Mouse (Mus musculus) erythroblast, adult 5-6 weeks (primary cell): Measurements from ENCODE around the gene Tuba4a. TPM values are rescaled to one million over a fixed set of nuclear protein-coding genes. Genes with fewer than 3 reads are reported as not detected.

Experiments used
- ATAC-seq: replicated peaks from 2 replicates; pipeline ENCODE4 v1.8.0; 2016; ENCODE audit warnings: moderate number of reproducible peaks, mild to moderate bottlenecking, moderate TSS enrichment, inconsistent platforms; ENCODE audit not compliant: poor library complexity, low FRiP score, severe bottlenecking
- total RNA-seq, 2 experiments: library from RNA; stranded (forward) in 1 of 2; stranded (reverse) in 1 of 2; fragments of 150-400 nt in 1 of 2; fragments of 200-764, 138-1000 nt in 1 of 2; gene quantifications; 2 replicates each; pipeline versions ENCODE4 v1.2.3 to v1.2.4; 2015 to 2017; ENCODE audit warnings: low replicate concordance in 2 of 2

Gene Tuba4a
- total RNA-seq, 2 experiments from 2014 or later: 368 to 433 TPM

GRCm38 (mm10) chr1:75179334-75180104 lies 40.1 kb downstream of the Tuba4a start:
- ATAC-seq: peak; percentile 70

GRCm38 (mm10) chr1:75168472-75169464 lies 50.9 kb downstream of the Tuba4a start, which contains the start of gene Zfand2b:
Gene Zfand2b (plus strand): TSS chr1:75168646.
- ATAC-seq: peak; percentile 91

GRCm38 (mm10) chr1:75168093-75168471 lies 51.6 kb downstream of the Tuba4a start:
- peak; percentile 50 for ATAC-seq

Other genes with a start within 250 kb of the Tuba4a start
- gene Nhej1, start 94.7 kb downstream of the Tuba4a start, total RNA-seq (2015; ENCODE audit: low replicate concordance): 0.77 and 8.2 TPM in 2 replicates
- 4.0 and 10.0 TPM in 2 replicates for gene Nhej1, start 94.7 kb downstream of the Tuba4a start, total RNA-seq (2017; ENCODE audit: low replicate concordance)
- 1.3 and 3.5 TPM in 2 replicates for gene Slc23a3, start 86.0 kb downstream of the Tuba4a start, total RNA-seq (2015; ENCODE audit: low replicate concordance)
- 0.28 and 0.60 TPM in 2 replicates for gene Slc23a3, start 86.0 kb downstream of the Tuba4a start, total RNA-seq (2017; ENCODE audit: low replicate concordance)
- 41.6 and 42.7 TPM in 2 replicates for gene Cnppd1, start 77.2 kb downstream of the Tuba4a start, total RNA-seq (2015; ENCODE audit: low replicate concordance)
- 135 and 169 TPM in 2 replicates for gene Cnppd1, start 77.2 kb downstream of the Tuba4a start, total RNA-seq (2017; ENCODE audit: low replicate concordance)
- gene Retreg2, start 77.1 kb downstream of the Tuba4a start, total RNA-seq (2015; ENCODE audit: low replicate concordance): 30.7 and 38.0 TPM in 2 replicates
- gene Retreg2, start 77.1 kb downstream of the Tuba4a start, total RNA-seq (2017; ENCODE audit: low replicate concordance): 45.0 and 54.0 TPM in 2 replicates
- 15.9 and 28.2 TPM in 2 replicates for gene Zfand2b, start 51.2 kb downstream of the Tuba4a start, total RNA-seq (2015; ENCODE audit: low replicate concordance)
- 43.3 and 49.6 TPM in 2 replicates for gene Zfand2b, start 51.2 kb downstream of the Tuba4a start, total RNA-seq (2017; ENCODE audit: low replicate concordance)
- 78.2 and 93.0 TPM in 2 replicates for gene Abcb6, start 39.5 kb downstream of the Tuba4a start, total RNA-seq (2015; ENCODE audit: low replicate concordance)
- gene Abcb6, start 39.5 kb downstream of the Tuba4a start, total RNA-seq (2017; ENCODE audit: low replicate concordance): 62.9 and 70.7 TPM in 2 replicates
- gene Ankzf1, start 27.7 kb downstream of the Tuba4a start, total RNA-seq (2015; ENCODE audit: low replicate concordance): 8.3 and 10.4 TPM in 2 replicates
- 34.5 and 39.0 TPM in 2 replicates for gene Ankzf1, start 27.7 kb downstream of the Tuba4a start, total RNA-seq (2017; ENCODE audit: low replicate concordance)
- 107 and 131 TPM in 2 replicates for gene Atg9a, start 27.7 kb downstream of the Tuba4a start, total RNA-seq (2015; ENCODE audit: low replicate concordance)
- gene Atg9a, start 27.7 kb downstream of the Tuba4a start, total RNA-seq (2017; ENCODE audit: low replicate concordance): 137 and 142 TPM in 2 replicates
- 12.3 and 12.9 TPM in 2 replicates for gene Glb1l, start 9.1 kb downstream of the Tuba4a start, total RNA-seq (2015; ENCODE audit: low replicate concordance)
- gene Glb1l, start 9.1 kb downstream of the Tuba4a start, total RNA-seq (2017; ENCODE audit: low replicate concordance): 8.1 and 8.6 TPM in 2 replicates
- 50.4 and 76.9 TPM in 2 replicates for gene Stk16, start 9.0 kb downstream of the Tuba4a start, total RNA-seq (2015; ENCODE audit: low replicate concordance)
- gene Stk16, start 9.0 kb downstream of the Tuba4a start, total RNA-seq (2017; ENCODE audit: low replicate concordance): 31.3 and 50.2 TPM in 2 replicates
- not detected in 2 replicates for gene A630095N17Rik, start 12.2 kb upstream of the Tuba4a start, total RNA-seq (2015; ENCODE audit: low replicate concordance)
- not detected in 2 replicates for gene A630095N17Rik, start 12.2 kb upstream of the Tuba4a start, total RNA-seq (2017; ENCODE audit: low replicate concordance)
- 186 and 231 TPM in 2 replicates for gene Dnajb2, start 16.5 kb upstream of the Tuba4a start, total RNA-seq (2015; ENCODE audit: low replicate concordance)
- gene Dnajb2, start 16.5 kb upstream of the Tuba4a start, total RNA-seq (2017; ENCODE audit: low replicate concordance): 524 and 744 TPM in 2 replicates
- not detected in 2 replicates for gene Ptprn, start 44.6 kb upstream of the Tuba4a start, total RNA-seq (2015; ENCODE audit: low replicate concordance)
- gene Ptprn, start 44.6 kb upstream of the Tuba4a start, total RNA-seq (2017; ENCODE audit: low replicate concordance): not detected in 2 replicates
- gene Resp18, start 58.5 kb upstream of the Tuba4a start, total RNA-seq (2015; ENCODE audit: low replicate concordance): not detected in 2 replicates
- gene Resp18, start 58.5 kb upstream of the Tuba4a start, total RNA-seq (2017; ENCODE audit: low replicate concordance): not detected in 2 replicates
- 14.0 and 20.3 TPM in 2 replicates for gene Dnpep, start 98.1 kb upstream of the Tuba4a start, total RNA-seq (2015; ENCODE audit: low replicate concordance)
- gene Dnpep, start 98.1 kb upstream of the Tuba4a start, total RNA-seq (2017; ENCODE audit: low replicate concordance): 7.7 and 11.8 TPM in 2 replicates
- gene Des, start 140.5 kb upstream of the Tuba4a start, total RNA-seq (2015; ENCODE audit: low replicate concordance): not detected in 2 replicates
- not detected in 2 replicates for gene Des, start 140.5 kb upstream of the Tuba4a start, total RNA-seq (2017; ENCODE audit: low replicate concordance)
- not detected in 2 replicates for gene Speg, start 155.4 kb upstream of the Tuba4a start, total RNA-seq (2015; ENCODE audit: low replicate concordance)
- gene Speg, start 155.4 kb upstream of the Tuba4a start, total RNA-seq (2017; ENCODE audit: low replicate concordance): 1.7 TPM in 1 of 2 replicates, not detected in the other
- 2.9 and 14.4 TPM in 2 replicates for gene Gmppa, start 216.1 kb upstream of the Tuba4a start, total RNA-seq (2015; ENCODE audit: low replicate concordance)
- gene Gmppa, start 216.1 kb upstream of the Tuba4a start, total RNA-seq (2017; ENCODE audit: low replicate concordance): 6.1 and 20.1 TPM in 2 replicates
- gene Asic4, start 230.6 kb upstream of the Tuba4a start, total RNA-seq (2015; ENCODE audit: low replicate concordance): not detected in 2 replicates
- gene Asic4, start 230.6 kb upstream of the Tuba4a start, total RNA-seq (2017; ENCODE audit: low replicate concordance): not detected in 2 replicates